Mouse (Mus musculus) embryonic facial prominence, embryonic 11.5 days (tissue): ENCODE results near the gene Ceacam2. TPM values are rescaled to one million over a fixed set of nuclear protein-coding genes. Genes with fewer than 3 reads are reported as not detected.
"Not testable (repeated sequence)": the region's sequence is repeated elsewhere in the genome, so short reads cannot be mapped to it uniquely, and the experiment has no call there.

ENCODE experiments used
- ATAC-seq: fragments of 200-750 bp; cut with Nextera tagmentation; replicated peaks from 2 replicates; pipeline ENCODE4 v1.8.0; 2017; ENCODE audit warnings: low read depth; ENCODE audit not compliant: insufficient number of reproducible peaks, low FRiP score, low TSS enrichment
- DNase-seq: peaks from one replicate; pipeline ENCODE4 v3.0.0-alpha.2; 2015; ENCODE audit warnings: low spot score
- H3K27ac ChIP-seq: fragments of 300-500 bp; sonication (generic); replicated peaks from 2 replicates; pipeline ENCODE4 v1.5.1; 2014; ENCODE audit warnings: mild to moderate bottlenecking, low read depth, low read length, control low read depth
- H3K27me3 ChIP-seq: fragments of 300-500 bp; sonication (generic); 2 replicates; pipeline ENCODE4 v1.6.1; 2014; ENCODE audit warnings: mild to moderate bottlenecking, low read length, moderate library complexity, mixed read lengths; ENCODE audit not compliant: control insufficient read depth, insufficient read depth
- H3K36me3 ChIP-seq: fragments of 300-500 bp; sonication (generic); replicated peaks from 2 replicates; pipeline ENCODE4 v1.6.1; 2014; ENCODE audit warnings: low read depth, mild to moderate bottlenecking, low read length, moderate library complexity, mixed read lengths; ENCODE audit not compliant: control insufficient read depth, insufficient read depth
- H3K4me1 ChIP-seq: fragments of 300-500 bp; sonication (generic); 2 replicates; pipeline ENCODE4 v1.6.1; 2014; ENCODE audit warnings: low read length, mixed read lengths; ENCODE audit not compliant: control insufficient read depth, insufficient read depth
- H3K4me2 ChIP-seq: fragments of 300-500 bp; sonication (generic); 2 replicates; pipeline ENCODE4 v1.6.1; 2014; ENCODE audit warnings: low read depth, mild to moderate bottlenecking, control low read depth, low read length, moderate library complexity
- H3K4me3 ChIP-seq: fragments of 300-500 bp; sonication (generic); 2 replicates; pipeline ENCODE4 v1.5.1; 2014; ENCODE audit warnings: low read depth, low read length, control low read depth
- H3K9ac ChIP-seq: fragments of 300-500 bp; sonication (generic); replicated peaks from 2 replicates; pipeline ENCODE4 v1.6.1; 2014; ENCODE audit warnings: mild to moderate bottlenecking, control low read depth, low read length
- H3K9me3 ChIP-seq: fragments of 300-500 bp; sonication (generic); replicated peaks from 2 replicates; pipeline ENCODE4 v1.6.1; 2016; ENCODE audit warnings: mild to moderate bottlenecking, low read length, inconsistent platforms, mixed read lengths; ENCODE audit not compliant: control insufficient read depth
- WGBS: fragments of 180-500 bp; shearing (Covaris S2); extraction: QIAGEN DNeasy Blood & Tissue Kit; methylation state at CpG from one replicate; pipeline ENCODE4 v1.1.7; 2014; 5-methylcytosine and 5-hydroxymethylcytosine counted together
- polyA plus RNA-seq: library from polyadenylated mRNA; unstranded; fragments of >200 nt; fragmentation: Nextera tagmentation; extraction: Ambion mirVana; gene quantifications from 2 replicates; pipeline ENCODE4 v1.2.1, GENCODE M21; 2014

The Ceacam2 gene
- polyA plus RNA-seq, 1 experiment from 2014 or later, result not detected

DNA sequence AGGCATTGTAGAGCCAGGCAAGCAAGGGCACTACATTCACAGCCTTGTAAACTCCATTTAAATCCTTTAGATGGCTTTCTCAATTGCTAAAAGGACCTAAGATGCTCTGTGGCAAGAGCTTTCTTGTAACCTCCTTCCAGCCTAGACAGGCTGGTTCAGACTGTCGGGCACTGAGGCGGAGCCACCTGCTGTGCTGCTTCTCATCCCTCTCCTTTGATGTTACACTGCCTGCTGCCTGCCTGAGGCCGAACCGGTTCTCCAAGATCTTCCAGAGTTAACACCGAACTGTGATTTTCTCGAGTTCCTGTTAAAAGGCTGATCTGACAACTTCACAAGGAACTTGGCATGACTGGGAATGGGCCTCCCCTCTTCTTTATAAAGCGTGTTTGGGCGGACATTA lies 36.2 kb upstream of the Ceacam2 start:
- ATAC-seq, result peak; percentile 44; the same call in 1 of the 2 replicates
- H3K4me1 ChIP-seq, result no peaks in the 10 kb centered on the region

DNA sequence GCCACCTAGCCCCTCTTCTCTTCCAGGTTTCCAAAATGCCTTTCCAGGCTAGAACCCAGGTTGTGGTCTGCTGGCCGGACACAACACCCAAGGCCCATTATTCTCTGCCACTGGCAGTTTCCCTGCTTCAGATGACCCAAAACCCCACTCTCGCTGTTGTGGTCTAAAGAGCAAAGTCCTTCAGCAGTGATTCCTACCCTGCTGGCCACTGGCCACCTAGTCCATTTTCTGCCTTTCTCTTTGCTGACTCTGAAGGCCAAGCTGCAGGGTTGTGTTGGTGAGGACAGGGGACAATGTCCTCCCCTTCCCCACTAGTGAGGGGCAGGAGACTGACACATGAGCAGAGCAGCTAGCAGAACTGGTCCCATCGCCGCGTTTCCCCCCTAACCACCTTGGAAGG lies 35.4 kb upstream of the Ceacam2 start:
- no peak overlapping the region for H3K27ac ChIP-seq
- no peaks in the 10 kb centered on the region for H3K9me3 ChIP-seq
- WGBS, result 81% methylated on average over 5 of the region's 5 CpGs
- DNase-seq, result no peak
- no peak for ATAC-seq
- no peaks in the 10 kb centered on the region for H3K27me3 ChIP-seq
- H3K36me3 ChIP-seq, result no peaks in the 10 kb centered on the region
- H3K4me2 ChIP-seq, result no peak overlapping the region
- no peak overlapping the region for H3K4me3 ChIP-seq
- H3K9ac ChIP-seq, result no peak overlapping the region
- H3K4me1 ChIP-seq, result no peaks in the 10 kb centered on the region

More for the DNA sequence above, 36.2 kb upstream of the Ceacam2 start:
- Histone ChIP-seq H3K9me3 (no peaks in the 10 kb centered on the region), H3K36me3 (no peaks in the 10 kb centered on the region), H3K27me3 (no peaks in the 10 kb centered on the region), H3K27ac (no peak overlapping the region), H3K4me2 (no peak overlapping the region), H3K4me3 (no peak overlapping the region), H3K9ac (no peak overlapping the region)
- 16% methylated on average over 8 of the region's 8 CpGs for WGBS
- peak; percentile 22 for DNase-seq

DNA sequence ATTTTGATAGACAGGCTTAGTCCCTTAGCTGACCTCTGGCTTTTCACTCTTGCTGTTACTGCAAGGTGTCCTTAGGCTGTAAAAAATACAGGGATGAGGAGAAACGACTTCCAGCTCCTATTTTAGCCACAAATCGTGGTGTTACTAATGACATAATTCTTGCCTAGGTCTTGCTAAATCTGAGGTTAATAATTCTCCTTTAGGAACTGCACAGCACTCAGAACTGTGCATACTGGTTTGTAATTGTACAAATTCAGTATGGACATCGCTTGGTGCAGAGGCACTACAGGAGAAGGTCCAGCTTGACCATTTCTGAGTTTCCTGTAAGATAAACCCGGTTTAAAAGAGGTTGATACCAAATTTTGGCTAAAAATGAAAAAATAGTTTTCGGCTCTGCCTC lies 34.1 kb upstream of the Ceacam2 start:
- H3K9ac ChIP-seq, H3K27ac ChIP-seq, H3K4me1 ChIP-seq, H3K4me3 ChIP-seq, DNase-seq, H3K9me3 ChIP-seq, H3K4me2 ChIP-seq, H3K36me3 ChIP-seq, H3K27me3 ChIP-seq, ATAC-seq: not testable (repeated sequence)
- 75% methylated on average over 5 of the region's 5 CpGs for WGBS

DNA sequence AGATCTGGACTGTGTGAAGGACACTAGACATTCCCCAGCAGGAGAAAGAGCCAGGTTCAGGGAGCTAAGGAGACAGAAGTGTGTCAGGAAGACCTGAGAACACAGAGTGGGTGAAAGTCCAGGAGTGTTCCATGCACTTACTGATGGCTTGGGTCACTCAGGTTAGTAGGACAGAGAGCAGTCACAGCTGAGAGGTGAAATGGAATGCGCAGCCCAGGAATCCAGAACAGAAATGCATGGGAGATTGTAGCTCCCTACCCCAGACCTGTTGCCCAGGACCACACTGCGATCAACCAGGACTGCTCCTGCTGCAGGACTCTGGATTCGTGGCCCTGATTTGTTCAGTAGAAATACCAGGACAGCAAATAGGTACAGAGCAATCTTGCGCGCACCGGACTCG lies 29.1 kb upstream of the Ceacam2 start:
- 92% methylated on average over 7 of the region's 7 CpGs for WGBS
- no peaks in the 10 kb centered on the region for H3K36me3 ChIP-seq
- H3K4me2 ChIP-seq, result no peak overlapping the region
- H3K4me3 ChIP-seq, result no peak overlapping the region
- no peaks in the 10 kb centered on the region for H3K27me3 ChIP-seq
- H3K27ac ChIP-seq, result no peak overlapping the region
- DNase-seq, result no peak
- H3K9me3 ChIP-seq, result no peaks in the 10 kb centered on the region; the same call in 1 of the 2 replicates
- no peaks in the 10 kb centered on the region for H3K4me1 ChIP-seq
- H3K9ac ChIP-seq, result no peak overlapping the region
- ATAC-seq, result no peak

DNA sequence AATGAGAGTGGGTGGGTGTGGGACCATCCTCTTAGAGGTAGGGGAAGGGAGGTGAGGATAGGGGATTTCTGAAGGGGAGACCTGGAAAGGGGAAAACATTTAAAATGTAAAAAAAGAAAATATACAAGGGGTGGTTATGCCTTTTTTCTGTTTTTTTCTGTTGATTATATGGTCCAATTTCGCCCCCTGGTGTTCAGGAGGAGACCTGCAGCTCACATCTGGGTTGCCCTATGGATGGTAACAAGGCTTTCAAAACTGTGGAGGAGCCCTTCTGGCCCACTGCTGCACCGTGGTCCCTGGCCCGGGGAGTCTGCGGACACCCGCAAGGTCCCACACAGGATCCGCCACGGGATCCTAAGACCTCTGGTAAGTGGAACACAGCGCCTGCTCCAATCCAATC lies 1.8 kb upstream of the Ceacam2 start:
- H3K9me3 ChIP-seq, H3K27me3 ChIP-seq, H3K4me1 ChIP-seq, H3K9ac ChIP-seq, H3K4me3 ChIP-seq, H3K36me3 ChIP-seq, H3K4me2 ChIP-seq, ATAC-seq, H3K27ac ChIP-seq: not testable (repeated sequence)
- 72% methylated on average over 8 of the region's 8 CpGs for WGBS
- peak; percentile 11 for DNase-seq

DNA sequence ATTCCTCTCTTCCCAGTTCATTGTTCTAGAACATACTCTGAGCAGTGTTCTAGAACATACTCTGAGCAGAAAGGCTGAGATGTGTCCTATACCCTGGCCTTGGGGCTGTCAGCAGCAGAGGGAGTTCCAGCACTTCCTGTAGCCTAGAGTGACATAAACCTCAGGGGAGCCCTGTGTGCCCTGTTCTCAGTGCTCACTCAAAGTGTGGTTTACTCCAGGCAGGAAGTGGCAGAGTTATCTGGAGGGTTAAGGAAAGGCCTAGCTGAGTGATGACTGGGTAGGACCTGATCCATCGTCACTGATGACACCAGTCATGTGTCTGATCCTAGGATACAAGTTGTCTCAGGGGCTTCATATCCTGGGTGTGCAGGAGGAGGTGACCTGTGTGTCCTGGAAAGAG lies 297 bp upstream of the Ceacam2 start:
- not testable (repeated sequence) for H3K4me2 ChIP-seq, H3K4me3 ChIP-seq, H3K4me1 ChIP-seq, H3K9ac ChIP-seq, DNase-seq, H3K27ac ChIP-seq, H3K36me3 ChIP-seq, ATAC-seq, H3K27me3 ChIP-seq, H3K9me3 ChIP-seq
- no CpG with 5 or more reads among the region's 1 CpGs for WGBS

DNA sequence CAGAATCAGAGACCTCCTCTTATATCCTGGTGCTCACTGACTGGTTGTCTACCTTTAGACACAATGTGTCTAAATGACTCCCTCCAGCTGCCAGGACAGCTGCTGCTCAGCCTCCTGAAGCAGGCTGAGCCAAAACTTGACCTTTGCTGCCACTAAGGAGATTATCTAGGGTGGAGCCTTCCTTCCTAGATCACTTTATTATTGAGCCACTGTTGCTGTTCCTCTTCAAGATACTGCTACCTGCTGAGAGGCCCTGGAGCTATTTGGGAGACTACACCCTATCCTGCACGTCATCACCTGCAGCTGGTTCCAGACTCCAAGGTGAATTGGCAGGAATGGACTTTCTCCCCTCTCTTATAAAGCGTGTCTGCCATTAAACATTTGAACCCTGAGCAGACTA lies 8.8 kb downstream of the Ceacam2 start:
- Histone ChIP-seq H3K4me1 (no peaks in the 10 kb centered on the region), H3K27ac (no peak overlapping the region), H3K27me3 (no peaks in the 10 kb centered on the region), H3K4me3 (no peak overlapping the region), H3K9me3 (no peaks in the 10 kb centered on the region), H3K36me3 (no peaks in the 10 kb centered on the region), H3K9ac (no peak overlapping the region), H3K4me2 (no peak overlapping the region)
- ATAC-seq (no peak), DNase-seq (no peak)
- WGBS, result 68% methylated on average over 2 of the region's 2 CpGs

DNA sequence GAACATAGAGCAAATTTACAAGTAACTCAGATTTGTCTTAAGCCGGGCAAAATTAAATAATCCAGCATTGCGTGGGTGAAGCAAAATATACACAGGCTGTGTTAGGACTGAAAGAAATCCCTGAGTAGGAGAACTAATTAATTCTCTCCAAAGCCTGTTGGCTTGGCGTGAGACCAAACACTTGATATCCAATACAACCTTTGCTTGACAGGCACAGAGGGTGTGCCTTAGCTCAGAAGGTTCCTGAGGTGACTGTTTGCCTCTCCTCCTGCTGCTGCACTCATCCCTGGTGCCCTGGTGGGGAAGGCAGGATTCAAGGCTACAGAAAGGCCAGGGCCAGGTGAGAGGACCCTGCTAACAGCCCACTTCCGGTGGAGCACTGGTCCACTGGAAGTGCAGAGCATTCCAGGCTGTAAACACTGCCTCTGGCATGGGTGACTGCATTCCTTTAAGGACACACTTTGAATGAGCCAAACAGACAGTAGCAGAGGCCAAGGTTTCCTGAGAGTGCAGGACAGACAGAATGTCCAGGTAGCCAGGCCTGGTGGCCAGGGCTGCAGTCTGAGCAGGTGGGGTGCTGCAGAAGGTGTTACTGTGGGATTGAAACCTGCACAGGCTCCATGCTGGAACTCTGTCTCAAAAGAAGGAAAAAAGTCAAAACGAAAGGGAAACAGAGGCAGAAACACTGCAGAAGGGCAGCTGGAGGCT lies 23.4 kb downstream of the Ceacam2 start:
- DNase-seq, H3K27me3 ChIP-seq, H3K4me3 ChIP-seq, H3K9ac ChIP-seq, H3K36me3 ChIP-seq, H3K4me2 ChIP-seq, H3K27ac ChIP-seq, H3K4me1 ChIP-seq, ATAC-seq, H3K9me3 ChIP-seq: not testable (repeated sequence)
- 73% methylated on average over 2 of the region's 5 CpGs for WGBS
